Comparison of ENCODE assay signal across 9 mouse cellular contexts in genomic region chr17:86236861-86237763, GRCm38 (mm10).
DNase-seq lines count a peak whose midpoint lies in the region; TF ChIP-seq lines count a peak whose summit lies in the region.
"Had no signal": no experiment of that assay in that cellular context is flagged by ENCODE, and none has a peak within 500 bp of the region (broad histone marks: within the 10 kb centered on the region; RNA-seq: fewer than 3 reads in every experiment).

No protein-coding gene starts in this region.

- no peak overlapping the region for H3K4me3 ChIP-seq in layer of hippocampus, adult 2 months
- H3K4me3 ChIP-seq: midbrain, embryonic 12.5 days had no signal

- DNase-seq in layer of hippocampus, adult 2 months (ENCODE audit: low spot score in 2 of 2), result peak in 1 of 2 experiments; percentile 42
- DNase-seq in layer of hippocampus, adult 9-10 months (ENCODE audit: low spot score), result no peak
- peak; percentile 81 for DNase-seq in cerebellum, adult 11-12 months
- DNase-seq in heart, adult 8-10 months (ENCODE audit: low spot score), result peak; percentile 73
- peak; percentile 65 for DNase-seq in large intestine, adult 2 months (ENCODE audit: low read depth, low spot score)
- DNase-seq in spleen, postnatal 36 days (ENCODE audit: low spot score in 2 of 2), result no peak
- no peak for DNase-seq in right cerebral cortex, postnatal 14 days
- DNase-seq in embryo, embryonic 11 days, result no peak

- WGBS in large intestine, adult 2 months, result 68% methylated on average over 16 of the region's 16 CpGs

- H3K27ac ChIP-seq in layer of hippocampus, adult 2 months, result peak overlapping the region; percentile 72
- H3K27ac ChIP-seq: midbrain, embryonic 12.5 days had no signal

- peak; percentile 19; the same call in 1 of the 2 replicates for TF ChIP-seq CTCF in layer of hippocampus, adult 2 months (conservative IDR thresholded peaks at IDR 0.05)

Comparison
In these comparisons a context has a peak if more than half of its experiments do, and no peak if none do; other contexts are left out.
1. DNase-seq: peak in cerebellum, adult 11-12 months (single experiment), heart, adult 8-10 months (single experiment) and large intestine, adult 2 months (single experiment); none in layer of hippocampus, adult 9-10 months (single experiment), spleen, postnatal 36 days (0 of 2), right cerebral cortex, postnatal 14 days (single experiment) and embryo, embryonic 11 days (single experiment).